Mouse (Mus musculus): Measurements from ENCODE around the gene Wee1.
"Not testable (repeated sequence)": the region's sequence is repeated elsewhere in the genome, so short reads cannot be mapped to it uniquely, and the experiment has no call there.

Wee1 gene

GRCm38 (mm10) chr7:110122565-110123422 lies 948 bp downstream of the Wee1 start:
- DNase-seq = peak; percentile 67 to 73

- DNase-seq = no peak
Measured at GRCm38 (mm10) chr7:110123844-110124555, 2.2 kb downstream of the Wee1 start.

GRCm38 (mm10) chr7:110128566-110128965 lies 6.7 kb downstream of the Wee1 start:
- DNase-seq = no peak

GRCm38 (mm10) chr7:110132272-110132671 lies 10.4 kb downstream of the Wee1 start:
- DNase-seq = not testable (repeated sequence)

- DNase-seq = no peak
Measured at GRCm38 (mm10) chr7:110133988-110134387, 12.1 kb downstream of the Wee1 start.

GRCm38 (mm10) chr7:110138538-110138937 lies 16.7 kb downstream of the Wee1 start:
- no peak for DNase-seq

- no peak for DNase-seq
Measured at GRCm38 (mm10) chr7:110143863-110144262, 22.0 kb downstream of the Wee1 start.

GRCm38 (mm10) chr7:110152891-110153290 lies 31.0 kb downstream of the Wee1 start:
- no peak for DNase-seq

- no peak for DNase-seq
Measured at GRCm38 (mm10) chr7:110156712-110157260, 34.9 kb downstream of the Wee1 start.

- DNase-seq = peak; percentile 16 to 17
Measured at GRCm38 (mm10) chr7:110157261-110157910, 35.5 kb downstream of the Wee1 start.

- DNase-seq = no peak
Measured at GRCm38 (mm10) chr7:110158073-110158472, 36.2 kb downstream of the Wee1 start.

GRCm38 (mm10) chr7:110160109-110160508 lies 38.3 kb downstream of the Wee1 start:
- DNase-seq = not testable (repeated sequence)

- no peak for DNase-seq
Measured at GRCm38 (mm10) chr7:110160601-110161000, 38.8 kb downstream of the Wee1 start.

GRCm38 (mm10) chr7:110163024-110163423 lies 41.2 kb downstream of the Wee1 start:
- DNase-seq = peak in 1 of 2 experiments; percentile 25

GRCm38 (mm10) chr7:110164103-110164681 lies 42.3 kb downstream of the Wee1 start:
- peak; percentile 84 to 87 for DNase-seq

- peak; percentile 92 to 95 for DNase-seq
Measured at GRCm38 (mm10) chr7:110164712-110165122, 42.9 kb downstream of the Wee1 start.

- peak in 1 of 2 experiments; percentile 2 for DNase-seq
Measured at GRCm38 (mm10) chr7:110166233-110166632, 44.4 kb downstream of the Wee1 start.

GRCm38 (mm10) chr7:110179208-110179607 lies 57.4 kb downstream of the Wee1 start:
- DNase-seq = no peak

GRCm38 (mm10) chr7:110180613-110181012 lies 58.8 kb downstream of the Wee1 start:
- DNase-seq = no peak

GRCm38 (mm10) chr7:110181446-110181845 lies 59.6 kb downstream of the Wee1 start:
- DNase-seq = no peak

GRCm38 (mm10) chr7:110184608-110185007 lies 62.8 kb downstream of the Wee1 start:
- DNase-seq = no peak

GRCm38 (mm10) chr7:110189951-110190350 lies 68.1 kb downstream of the Wee1 start:
- DNase-seq = no peak
